Mouse (Mus musculus) intestine, postnatal 0 days (tissue): ENCODE results near the gene Kdm4a. TPM values are rescaled to one million over a fixed set of nuclear protein-coding genes. Genes with fewer than 3 reads are reported as not detected.

Experiments
- ATAC-seq: fragments of 200-750 bp; cut with Nextera tagmentation; 2 replicates; pipeline ENCODE4 v1.8.0; 2017; ENCODE audit warnings: mild to moderate bottlenecking, moderate TSS enrichment, moderate library complexity
- H3K27ac ChIP-seq: fragments of 300-500 bp; sonication (generic); 2 replicates; pipeline ENCODE4 v1.5.1; 2014; ENCODE audit warnings: mild to moderate bottlenecking, low read depth, low read length, moderate library complexity
- H3K27me3 ChIP-seq: fragments of 300-500 bp; sonication (generic); replicated peaks from 2 replicates; pipeline ENCODE4 v1.6.1; 2014; ENCODE audit warnings: low read length, mixed read lengths; ENCODE audit not compliant: control insufficient read depth, insufficient read depth
- H3K36me3 ChIP-seq: fragments of 300-500 bp; sonication (generic); 2 replicates; pipeline ENCODE4 v1.6.1; 2014; ENCODE audit warnings: mild to moderate bottlenecking, moderate library complexity; ENCODE audit not compliant: control insufficient read depth, insufficient read depth
- H3K4me1 ChIP-seq: fragments of 300-500 bp; sonication (generic); replicated peaks from 2 replicates; pipeline ENCODE4 v1.6.1; 2014; ENCODE audit warnings: antibody characterized with exemption, low read length, mixed read lengths; ENCODE audit not compliant: control insufficient read depth, insufficient read depth
- H3K4me2 ChIP-seq: fragments of 300-500 bp; sonication (generic); replicated peaks from 2 replicates; pipeline ENCODE4 v1.6.1; 2014; ENCODE audit warnings: low read depth, mild to moderate bottlenecking, moderate library complexity
- H3K4me3 ChIP-seq: fragments of 300-500 bp; sonication (generic); 2 replicates; pipeline ENCODE4 v1.5.1; 2014; ENCODE audit warnings: low read depth, low read length
- H3K9ac ChIP-seq: fragments of 300-500 bp; sonication (generic); 2 replicates; pipeline ENCODE4 v1.6.1; 2014; ENCODE audit warnings: mild to moderate bottlenecking, low read depth, low read length
- H3K9me3 ChIP-seq: fragments of 300-500 bp; sonication (generic); 2 replicates; pipeline ENCODE4 v1.6.1; 2016; ENCODE audit warnings: mixed run types; ENCODE audit not compliant: control insufficient read depth
- CTCF ChIP-seq: sonication (generic); IDR thresholded peaks from 2 replicates; pipeline ENCODE4 v1.5.1; 2016; ENCODE audit warnings: low read depth, mild to moderate bottlenecking, control low read depth, antibody characterized with exemption, moderate library complexity
- WGBS: fragments of 180-500 bp; shearing (Covaris S2); extraction: QIAGEN DNeasy Blood & Tissue Kit; methylation state at CpG from one replicate; pipeline ENCODE4 v1.1.7; 2014; 5-methylcytosine and 5-hydroxymethylcytosine counted together
- polyA plus RNA-seq: library from polyadenylated mRNA; unstranded; fragments of >200 nt; fragmentation: Nextera tagmentation; extraction: Ambion mirVana; gene quantifications from 2 replicates; pipeline ENCODE4 v1.2.1, GENCODE M21; 2015

The Kdm4a gene
- polyA plus RNA-seq, 1 experiment from 2014 or later, result 11.6 TPM

DNA sequence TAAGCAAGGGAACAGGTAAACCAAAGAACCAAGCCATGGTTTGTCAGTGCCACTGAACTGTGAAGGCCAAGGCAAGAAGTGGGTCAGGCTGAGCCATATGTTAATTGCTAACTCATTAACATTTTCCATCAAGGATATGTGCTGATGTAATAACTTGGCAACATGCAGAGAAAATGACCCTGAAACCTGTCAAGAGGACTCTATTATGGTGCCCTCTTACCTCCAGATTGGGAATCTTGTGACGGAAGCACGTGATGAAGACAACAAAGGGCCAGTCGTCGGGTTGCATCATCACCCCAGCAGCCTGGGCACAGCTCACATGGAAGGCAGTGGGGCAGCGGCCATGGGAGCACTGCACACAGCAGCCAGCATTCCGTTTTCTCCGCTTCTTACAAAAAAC, 36.2 kb downstream of the Kdm4a start:
- ATAC-seq, result peak; percentile 63
- no peak for TF ChIP-seq CTCF
- no peak overlapping the region for H3K4me3 ChIP-seq

DNA sequence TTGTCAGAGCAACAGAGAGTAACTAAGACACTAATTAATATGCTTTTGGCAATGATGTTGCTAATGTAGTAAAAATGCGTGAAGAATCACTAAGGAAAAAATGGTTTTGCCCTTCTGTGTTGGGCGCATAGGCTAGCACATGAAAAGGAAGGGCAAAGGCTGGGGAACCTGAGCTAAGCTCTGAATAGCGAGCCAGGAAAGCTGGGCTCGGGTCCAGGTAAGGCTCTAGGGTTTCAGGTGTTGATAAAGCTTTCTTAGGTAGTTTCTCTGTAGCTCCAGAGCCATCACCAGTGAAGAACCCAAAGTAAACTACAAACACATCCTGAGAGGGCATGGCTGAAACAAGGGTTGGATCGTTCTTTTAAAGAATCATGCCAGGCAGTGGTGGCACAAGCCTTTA, 38.3 kb downstream of the Kdm4a start:
- TF ChIP-seq CTCF, result no peak
- Histone ChIP-seq H3K4me2 (no peak overlapping the region), H3K4me1 (no peaks in the 10 kb centered on the region), H3K4me3 (no peak overlapping the region), H3K9me3 (no peaks in the 10 kb centered on the region), H3K36me3 (peaks cover 90% of the 10 kb centered on the region), H3K9ac (no peak overlapping the region), H3K27me3 (no peaks in the 10 kb centered on the region), H3K27ac (no peak overlapping the region; the same call in 1 of the 2 replicates)
- ATAC-seq, result no peak
- WGBS, result 94% methylated on average over 5 of the region's 5 CpGs

More for the DNA sequence above, 36.2 kb downstream of the Kdm4a start:
- H3K27ac ChIP-seq, result peak overlapping the region; percentile 7; the same call in 1 of the 2 replicates
- H3K27me3 ChIP-seq, result no peaks in the 10 kb centered on the region
- H3K9ac ChIP-seq, result no peak overlapping the region
- WGBS, result 66% methylated on average over 7 of the region's 7 CpGs
- H3K4me2 ChIP-seq, result no peak overlapping the region
- H3K9me3 ChIP-seq, result no peaks in the 10 kb centered on the region
- H3K4me1 ChIP-seq, result no peaks in the 10 kb centered on the region
- peaks cover 92% of the 10 kb centered on the region for H3K36me3 ChIP-seq

DNA sequence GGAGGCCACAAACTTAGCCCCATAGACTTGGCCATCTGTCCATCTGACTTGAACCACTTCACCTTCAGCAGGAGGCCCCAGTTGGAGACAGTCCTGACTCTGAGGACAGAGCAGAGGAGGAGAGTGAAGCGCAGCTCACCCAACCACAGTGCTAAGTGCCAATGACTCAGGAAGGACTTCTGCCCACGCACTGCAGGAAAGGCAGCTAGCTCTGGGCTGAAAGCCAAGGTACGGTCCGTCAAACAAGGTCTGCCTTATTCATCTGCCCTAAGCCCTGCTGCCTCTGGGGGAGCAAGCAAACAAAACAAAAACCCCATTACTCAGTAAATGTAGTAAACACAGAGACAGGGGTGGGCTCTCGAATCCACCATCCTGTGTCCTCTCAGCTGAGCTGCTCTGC, 41.0 kb downstream of the Kdm4a start:
- H3K27ac ChIP-seq, result no peak overlapping the region
- no peak for ATAC-seq
- peaks cover 69% of the 10 kb centered on the region for H3K36me3 ChIP-seq
- H3K9me3 ChIP-seq, result no peaks in the 10 kb centered on the region
- no peak overlapping the region for H3K4me2 ChIP-seq
- no peak for TF ChIP-seq CTCF
- 0 out of 2 replicates have a peak, but pooled peaks cover under 1% of the 10 kb centered on the region for H3K4me1 ChIP-seq
- WGBS, result 72% methylated on average over 5 of the region's 5 CpGs
- no peak overlapping the region for H3K4me3 ChIP-seq
- H3K9ac ChIP-seq, result no peak overlapping the region
- no peaks in the 10 kb centered on the region for H3K27me3 ChIP-seq

DNA sequence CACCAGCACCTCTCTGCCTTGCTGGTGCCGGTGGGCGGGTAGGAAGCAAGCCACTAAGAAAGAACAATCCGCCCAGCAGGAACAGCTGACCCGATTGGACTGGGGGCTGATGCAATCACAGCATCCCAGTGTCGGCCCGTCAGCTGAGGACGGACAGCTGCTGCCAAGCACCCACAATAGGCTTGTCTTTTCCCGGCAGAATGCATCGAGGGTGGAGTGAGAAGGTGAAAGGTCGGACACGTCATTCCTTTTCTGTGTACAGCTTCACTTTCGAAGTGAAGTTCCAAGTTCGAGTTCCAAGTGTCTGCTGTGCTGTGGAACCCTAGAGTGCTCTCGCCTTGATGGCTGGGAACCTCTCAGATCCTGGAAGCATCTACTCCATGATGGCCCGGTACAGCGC, 42.0 kb downstream of the Kdm4a start:
- Histone ChIP-seq H3K36me3 (peaks cover 59% of the 10 kb centered on the region), H3K4me3 (no peak overlapping the region), H3K27me3 (no peaks in the 10 kb centered on the region), H3K4me1 (peaks cover 6% of the 10 kb centered on the region; the same call in 1 of the 2 replicates), H3K9ac (no peak overlapping the region), H3K9me3 (no peaks in the 10 kb centered on the region), H3K4me2 (no peak overlapping the region), H3K27ac (no peak overlapping the region)
- no peak for ATAC-seq
- 87% methylated on average over 16 of the region's 16 CpGs for WGBS
- TF ChIP-seq CTCF, result no peak

DNA sequence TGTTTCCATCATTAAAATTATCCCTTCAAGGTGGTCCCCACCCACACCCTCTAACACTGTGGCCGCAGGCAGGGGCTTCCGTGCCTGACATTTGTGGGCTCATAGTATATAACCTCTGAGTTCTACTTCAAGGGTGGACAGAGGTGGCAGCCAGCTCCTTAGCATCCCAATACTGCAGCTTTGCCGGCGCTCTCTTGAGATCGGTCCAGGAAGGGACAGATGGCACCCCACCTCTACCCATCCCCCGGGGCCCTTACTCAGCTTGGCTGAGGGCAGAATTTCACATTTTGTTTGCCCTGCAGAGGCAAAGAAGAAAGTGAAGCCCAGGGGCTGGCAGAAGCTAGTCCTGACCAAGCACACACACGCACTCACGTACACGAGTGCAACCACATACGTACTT, 42.5 kb downstream of the Kdm4a start:
- TF ChIP-seq CTCF, result no peak
- Histone ChIP-seq H3K36me3 (peaks cover 53% of the 10 kb centered on the region), H3K9ac (no peak overlapping the region), H3K27me3 (no peaks in the 10 kb centered on the region), H3K9me3 (no peaks in the 10 kb centered on the region), H3K4me3 (no peak overlapping the region), H3K27ac (no peak overlapping the region), H3K4me1 (peaks cover 6% of the 10 kb centered on the region; the same call in 1 of the 2 replicates), H3K4me2 (no peak overlapping the region)
- WGBS, result 91% methylated on average over 10 of the region's 10 CpGs
- ATAC-seq, result no peak

DNA sequence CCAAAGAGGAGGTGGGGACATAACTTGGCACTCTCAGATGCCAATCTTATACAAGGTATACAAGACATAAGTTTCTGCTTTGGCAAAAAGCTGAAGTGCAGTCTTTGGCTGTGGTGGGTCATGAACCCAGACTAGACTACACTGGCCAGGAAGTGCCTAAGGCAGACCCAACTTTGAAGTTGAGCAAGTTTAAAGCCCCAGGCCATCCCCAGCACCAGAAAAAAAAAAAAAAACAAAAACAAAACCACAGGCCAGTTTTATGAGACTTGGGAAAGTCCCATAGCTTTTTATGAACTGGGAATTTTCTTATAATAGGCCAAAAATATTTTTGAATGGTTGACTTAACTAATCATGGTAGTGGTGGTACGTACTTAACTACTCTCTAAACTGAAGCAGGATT, 44.4 kb downstream of the Kdm4a start:
- H3K9ac ChIP-seq, result no peak overlapping the region
- H3K4me2 ChIP-seq, result peak overlapping the region; percentile 87
- peaks cover 6% of the 10 kb centered on the region; the same call in 1 of the 2 replicates for H3K4me1 ChIP-seq
- H3K27ac ChIP-seq, result no peak overlapping the region; the same call in 1 of the 2 replicates
- WGBS, result 94% methylated on average over 1 of the region's 1 CpGs
- peaks cover 34% of the 10 kb centered on the region for H3K36me3 ChIP-seq
- no peak for TF ChIP-seq CTCF
- no peaks in the 10 kb centered on the region for H3K27me3 ChIP-seq
- no peak for ATAC-seq
- no peaks in the 10 kb centered on the region for H3K9me3 ChIP-seq
- H3K4me3 ChIP-seq, result peak overlapping the region; percentile 93
